Mouse (Mus musculus) thymus, adult 2 months (tissue): Measurements from ENCODE around the gene Pla2g4d. TPM values are rescaled to one million over a fixed set of nuclear protein-coding genes. Genes with fewer than 3 reads are reported as not detected.
A peak's percentile ranks its signal among the peaks of the same experiment; 100 is the strongest.

Experiments
- DNase-seq: peaks from one replicate; pipeline ENCODE4 v3.0.0; 2021
- H3K27ac ChIP-seq: fragments of 200-500 bp; 2 replicates; pipeline ENCODE4 v1.5.1; 2012; ENCODE audit warnings: low read length, control low read depth; ENCODE audit not compliant: control insufficient read depth, insufficient read depth
- H3K27me3 ChIP-seq: fragments of 200-500 bp; 2 replicates; pipeline ENCODE4 v1.6.1; 2012; ENCODE audit warnings: mild to moderate bottlenecking, low read length, moderate library complexity, mixed read lengths; ENCODE audit not compliant: control insufficient read depth, insufficient read depth
- H3K36me3 ChIP-seq: fragments of 200-500 bp; 2 replicates; pipeline ENCODE4 v1.6.1; 2012; ENCODE audit warnings: mild to moderate bottlenecking, low read length, moderate library complexity; ENCODE audit not compliant: control insufficient read depth, insufficient read depth
- H3K4me1 ChIP-seq: fragments of 200-500 bp; replicated peaks from 2 replicates; pipeline ENCODE4 v1.6.1; 2012; ENCODE audit warnings: low read length; ENCODE audit not compliant: control insufficient read depth, insufficient read depth
- H3K4me3 ChIP-seq: fragments of 200-500 bp; 2 replicates; pipeline ENCODE4 v1.5.1; 2012; ENCODE audit warnings: mild to moderate bottlenecking, low read length, control low read depth, moderate library complexity; ENCODE audit not compliant: control insufficient read depth, insufficient read depth
- CTCF ChIP-seq: fragments of 200-500 bp; IDR thresholded peaks from 2 replicates; pipeline ENCODE4 v1.5.1; 2012; ENCODE audit warnings: mild to moderate bottlenecking, control low read depth, low read length, moderate library complexity, borderline replicate concordance; ENCODE audit not compliant: control insufficient read depth, poor library complexity, insufficient read depth; ENCODE audit errors: extremely low read depth
- POLR2A ChIP-seq: fragments of 200-500 bp; IDR thresholded peaks from 2 replicates; pipeline ENCODE4 v1.6.1; 2012; ENCODE audit warnings: mild to moderate bottlenecking, low read length, control low read depth, moderate library complexity; ENCODE audit not compliant: control insufficient read depth, poor library complexity, insufficient read depth; ENCODE audit errors: extremely low read depth
- whole genome bisulfite sequencing: fragments of 180-500 bp; shearing (Covaris S2); methylation state at CpG from one replicate; pipeline ENCODE4 v1.1.7; 2018; 5-methylcytosine and 5-hydroxymethylcytosine counted together
- polyA plus RNA-seq: library from polyadenylated mRNA; depleted of rRNA; stranded (reverse); fragments of >200 nt; gene quantifications from 2 replicates; pipeline ENCODE4 v1.2.3, GENCODE M21; 2012

Pla2g4d gene
- polyA plus RNA-seq, 1 experiment, result 0.19 TPM

DNA sequence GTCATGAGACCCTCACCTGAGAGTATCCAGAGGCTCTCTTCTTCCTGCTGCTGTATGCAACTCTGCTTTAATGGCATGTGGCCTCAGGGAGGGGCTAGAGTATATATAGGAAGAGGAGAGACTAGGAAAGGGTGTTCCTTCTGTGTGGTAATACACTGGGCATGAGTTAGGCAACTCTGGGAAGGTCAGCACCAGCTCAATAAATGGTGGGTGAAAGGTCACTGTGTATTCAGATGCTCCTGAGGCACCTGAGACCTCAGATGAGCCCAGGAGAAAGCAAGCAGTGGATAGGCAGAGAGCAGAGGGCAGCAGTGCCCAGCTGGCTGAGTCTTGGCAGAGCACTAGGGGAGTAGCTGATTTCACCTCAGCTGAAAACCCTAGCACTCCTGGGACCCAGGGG is 4.3 kb downstream of the Pla2g4d start:
- Histone ChIP-seq H3K4me3 (no peak overlapping the region), H3K36me3 (no peaks in the 10 kb centered on the region), H3K27ac (no peak overlapping the region), H3K4me1 (no peaks in the 10 kb centered on the region), H3K27me3 (no peaks in the 10 kb centered on the region)
- no peak for DNase-seq
- no peak for TF ChIP-seq POLR2A
- no peak for TF ChIP-seq CTCF

GRCm38 (mm10) chr2:120284094-120284493 is 4.9 kb downstream of the Pla2g4d start:
- WGBS, result 93% methylated on average over 5 of the region's 5 CpGs

GRCm38 (mm10) chr2:120283550-120283949 is 5.4 kb downstream of the Pla2g4d start:
- H3K27me3 ChIP-seq, result no peaks in the 10 kb centered on the region
- H3K36me3 ChIP-seq, result no peaks in the 10 kb centered on the region
- 82% methylated on average over 6 of the region's 6 CpGs for WGBS
- H3K4me3 ChIP-seq, result no peak overlapping the region
- H3K4me1 ChIP-seq, result no peaks in the 10 kb centered on the region
- TF ChIP-seq CTCF (no peak), POLR2A (no peak)
- no peak overlapping the region for H3K27ac ChIP-seq
- no peak for DNase-seq

More at GRCm38 (mm10) chr2:120284094-120284493, 4.9 kb downstream of the Pla2g4d start:
- TF ChIP-seq CTCF, result no peak
- TF ChIP-seq POLR2A, result no peak
- no peaks in the 10 kb centered on the region for H3K27me3 ChIP-seq
- no peaks in the 10 kb centered on the region for H3K4me1 ChIP-seq
- no peaks in the 10 kb centered on the region for H3K36me3 ChIP-seq
- DNase-seq, result no peak
- no peak overlapping the region for H3K4me3 ChIP-seq
- no peak overlapping the region for H3K27ac ChIP-seq

GRCm38 (mm10) chr2:120281221-120281620 is 7.8 kb downstream of the Pla2g4d start:
- Histone ChIP-seq H3K4me3 (no peak overlapping the region), H3K4me1 (no peaks in the 10 kb centered on the region), H3K27me3 (no peaks in the 10 kb centered on the region), H3K36me3 (no peaks in the 10 kb centered on the region), H3K27ac (no peak overlapping the region)
- DNase-seq, result no peak
- TF ChIP-seq POLR2A (no peak), CTCF (no peak)
- WGBS, result 54% methylated on average over 3 of the region's 3 CpGs

DNA sequence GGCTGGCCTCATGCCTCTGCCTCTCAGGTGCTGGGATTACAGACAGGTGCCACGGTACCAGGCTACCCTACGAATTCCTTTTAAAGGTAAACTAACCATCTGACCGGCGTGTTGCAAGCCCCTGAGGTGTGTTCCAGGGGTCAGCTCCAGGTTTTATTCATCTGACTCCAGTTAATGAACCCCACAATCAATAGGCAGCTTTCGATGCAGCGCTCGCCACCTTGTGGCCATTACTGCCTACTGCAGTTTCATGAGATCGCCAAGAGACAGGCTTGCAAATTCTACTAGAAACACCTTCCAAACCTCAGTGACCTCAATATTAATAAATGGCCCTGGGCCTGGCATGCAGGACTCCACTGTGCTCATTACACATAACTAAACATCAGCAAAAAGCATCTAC is 9.0 kb downstream of the Pla2g4d start:
- peak; percentile 51 for DNase-seq
- 19% methylated on average over 8 of the region's 8 CpGs for WGBS

DNA sequence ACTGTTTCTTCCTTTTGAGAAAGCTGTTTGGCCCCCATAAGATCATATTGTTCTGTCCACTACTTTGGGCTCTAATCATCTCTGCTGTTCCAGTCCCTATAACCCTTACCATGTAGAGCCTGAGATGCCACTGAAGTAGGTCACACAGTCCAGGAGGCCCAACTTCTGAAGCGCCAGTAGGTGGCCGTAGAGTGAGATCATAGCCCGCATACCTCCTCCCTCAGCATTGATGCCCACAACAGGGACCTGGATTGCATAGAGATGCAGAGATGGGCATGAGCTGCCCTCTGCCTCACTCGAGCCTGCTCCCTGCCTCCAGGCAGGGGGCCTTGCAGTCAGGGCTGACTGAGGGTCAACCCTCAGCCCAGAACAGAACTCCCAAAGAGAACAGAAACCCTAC is 12.0 kb downstream of the Pla2g4d start:
- H3K4me3 ChIP-seq, result no peak overlapping the region
- no peak overlapping the region for H3K27ac ChIP-seq
- H3K4me1 ChIP-seq, result no peaks in the 10 kb centered on the region
- TF ChIP-seq POLR2A (no peak), CTCF (no peak)
- no peaks in the 10 kb centered on the region for H3K36me3 ChIP-seq
- DNase-seq, result no peak
- H3K27me3 ChIP-seq, result no peaks in the 10 kb centered on the region
- 83% methylated on average over 4 of the region's 4 CpGs for WGBS

More for the DNA sequence above, 9.0 kb downstream of the Pla2g4d start:
- no peaks in the 10 kb centered on the region for H3K27me3 ChIP-seq
- H3K36me3 ChIP-seq, result no peaks in the 10 kb centered on the region
- no peaks in the 10 kb centered on the region for H3K4me1 ChIP-seq
- no peak overlapping the region for H3K4me3 ChIP-seq
- TF ChIP-seq CTCF (peak; percentile 55; the same call in 1 of the 2 replicates), POLR2A (no peak)
- H3K27ac ChIP-seq, result no peak overlapping the region

- Histone ChIP-seq H3K4me3 (no peak overlapping the region), H3K27me3 (no peaks in the 10 kb centered on the region), H3K27ac (no peak overlapping the region), H3K36me3 (no peaks in the 10 kb centered on the region), H3K4me1 (no peaks in the 10 kb centered on the region)
- DNase-seq, result peak; percentile 20
- WGBS, result 11% methylated on average over 9 of the region's 9 CpGs
- TF ChIP-seq POLR2A, result no peak
- TF ChIP-seq CTCF, result no peak
Observed at GRCm38 (mm10) chr2:120268635-120269034, 20.4 kb downstream of the Pla2g4d start.
